Mouse (Mus musculus) gonadal fat pad, adult 2 months (tissue): ENCODE measurements around the gene Ascc3. TPM values are rescaled to one million over a fixed set of nuclear protein-coding genes. Genes with fewer than 3 reads are reported as not detected.
A peak's percentile ranks its signal among the peaks of the same experiment; 100 is the strongest.

Experiments used
- DNase-seq: peaks from one replicate; pipeline ENCODE4 v3.0.0-alpha.2; 2012; ENCODE audit warnings: low read depth
- polyA plus RNA-seq: library from polyadenylated mRNA; depleted of rRNA; stranded (reverse); fragments of >200 nt; gene quantifications from 2 replicates; pipeline ENCODE4 v1.2.3, GENCODE M21; 2012

Ascc3 gene
- polyA plus RNA-seq, 1 experiment, result 20.9 TPM

- DNase-seq, result no peak
These were observed 171.2 kb downstream of the Ascc3 start for GRCm38 (mm10) chr10:50763457-50764310.

- DNase-seq, result no peak
These were observed 180.3 kb downstream of the Ascc3 start for GRCm38 (mm10) chr10:50772811-50773210.

- DNase-seq, result no peak
These were observed 181.4 kb downstream of the Ascc3 start for GRCm38 (mm10) chr10:50773846-50774245.

GRCm38 (mm10) chr10:50792840-50793239 lies 200.4 kb downstream of the Ascc3 start:
- DNase-seq, result no peak

- no peak for DNase-seq
These were observed 209.1 kb downstream of the Ascc3 start for GRCm38 (mm10) chr10:50801594-50801993.

- no peak for DNase-seq
These were observed 209.9 kb downstream of the Ascc3 start for GRCm38 (mm10) chr10:50802380-50802779.

- no peak for DNase-seq
These were observed 213.7 kb downstream of the Ascc3 start for GRCm38 (mm10) chr10:50806166-50806565.

GRCm38 (mm10) chr10:50822363-50822762 lies 229.9 kb downstream of the Ascc3 start:
- no peak for DNase-seq

GRCm38 (mm10) chr10:50826829-50827228 lies 234.4 kb downstream of the Ascc3 start:
- DNase-seq, result no peak

- peak; percentile 30 for DNase-seq
These were observed 242.1 kb downstream of the Ascc3 start for GRCm38 (mm10) chr10:50834533-50834932.

- no peak for DNase-seq
These were observed 250.9 kb downstream of the Ascc3 start for GRCm38 (mm10) chr10:50843363-50843762.

GRCm38 (mm10) chr10:50868202-50868601 lies 275.7 kb downstream of the Ascc3 start:
- no peak for DNase-seq

GRCm38 (mm10) chr10:50876952-50877351 lies 284.5 kb downstream of the Ascc3 start:
- DNase-seq, result no peak

- no peak for DNase-seq
These were observed 289.1 kb downstream of the Ascc3 start for GRCm38 (mm10) chr10:50881476-50882069.

- DNase-seq, result no peak
These were observed 289.9 kb downstream of the Ascc3 start for GRCm38 (mm10) chr10:50882366-50882765.

GRCm38 (mm10) chr10:50886305-50886704 lies 293.8 kb downstream of the Ascc3 start:
- DNase-seq, result no peak

GRCm38 (mm10) chr10:50890621-50891020 lies 298.2 kb downstream of the Ascc3 start:
- no peak for DNase-seq

GRCm38 (mm10) chr10:50891876-50892711 lies 299.6 kb downstream of the Ascc3 start:
- no peak for DNase-seq

GRCm38 (mm10) chr10:50892751-50893320 lies 300.4 kb downstream of the Ascc3 start:
- DNase-seq, result no peak

GRCm38 (mm10) chr10:50893546-50893945 lies 301.1 kb downstream of the Ascc3 start:
- DNase-seq, result no peak

GRCm38 (mm10) chr10:50894170-50894991 lies 301.9 kb downstream of the Ascc3 start, which contains the start of gene Sim1:
TSS of gene Sim1 (plus strand) at chr10:50894754.
- no peak for DNase-seq
